Mouse (Mus musculus) MEL (cell line): Measurements from ENCODE around the gene Cdc42ep5.

Source experiments
- EP300 ChIP-seq, 2 experiments: IDR thresholded peaks; 2 replicates each; pipeline ENCODE4 v1.6.1; 2011; ENCODE audit warnings: improper control_type of control experiment in 2 of 2, low read length in 2 of 2, low read depth in 1 of 2, mild to moderate bottlenecking in 1 of 2
- POLR2A ChIP-seq, 2 experiments: IDR thresholded peaks; 2 replicates each; pipeline ENCODE4 v1.6.1; 2011 to 2012; ENCODE audit warnings: low read length in 2 of 2, mild to moderate bottlenecking in 2 of 2, control low read depth in 1 of 2, improper control_type of control experiment in 1 of 2, low read depth in 1 of 2, moderate library complexity in 1 of 2; ENCODE audit not compliant: control insufficient read depth in 1 of 2, insufficient read depth in 1 of 2, poor library complexity in 1 of 2

DNA sequence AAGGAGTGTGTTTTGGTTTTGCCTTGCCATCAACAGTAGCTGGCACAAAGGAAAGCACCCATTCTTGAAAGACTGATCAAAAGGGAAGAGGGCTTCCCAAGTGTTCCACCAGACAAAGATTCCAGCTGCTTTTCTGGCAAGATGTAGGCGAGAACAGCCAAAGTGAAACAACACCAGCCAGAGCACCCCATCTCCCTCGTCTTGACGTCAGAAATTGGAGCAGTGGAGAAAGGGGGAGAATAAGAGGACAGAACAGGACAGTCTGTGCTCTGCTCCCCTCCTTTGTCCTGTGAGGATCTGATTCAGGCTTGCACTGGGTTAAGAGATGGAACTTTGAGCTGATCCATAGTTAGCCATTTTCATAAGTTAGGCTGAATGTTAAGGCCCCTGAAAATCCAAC is 52.9 kb downstream of the Cdc42ep5 start:
- TF ChIP-seq POLR2A (IDR thresholded peaks at IDR 0.05; ENCODE audit: control insufficient read depth in 1 of 2, insufficient read depth in 1 of 2, low read depth in 1 of 2, low read length in 2 of 2, poor library complexity in 1 of 2) (no peak), EP300 (IDR thresholded peaks at IDR 0.05; ENCODE audit: low read depth in 1 of 2, low read length in 2 of 2) (no peak)
